Mouse (Mus musculus): ENCODE measurements around the gene Olfr694.
"Not testable (repeated sequence)": the region's sequence is repeated elsewhere in the genome, so short reads cannot be mapped to it uniquely, and the experiment has no call there.

Gene Olfr694

DNA sequence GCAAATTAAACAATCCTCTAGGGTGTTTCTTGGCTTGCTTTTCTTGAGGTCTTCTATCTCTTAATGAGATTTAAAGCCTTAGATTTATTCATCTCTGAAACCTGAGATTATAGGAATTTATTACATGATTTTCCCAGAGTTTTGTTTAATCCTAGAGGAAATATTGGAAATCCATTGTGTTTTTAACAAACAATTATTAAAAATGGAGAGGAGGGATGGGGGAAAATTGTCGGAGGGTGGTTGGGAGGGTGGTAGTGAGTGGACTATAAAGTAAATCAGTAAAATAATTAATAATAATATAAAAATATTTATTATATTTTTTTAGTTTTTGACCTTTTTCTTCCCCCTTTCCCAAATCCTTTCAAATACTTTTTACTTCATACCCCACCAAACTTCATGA is at the start of gene Olfr694:
TSS of gene Olfr694 (minus strand) at position 101 of the 400 bp plus-strand sequence.
- no peak for DNase-seq (ENCODE audit: low read depth, low spot score)

DNA sequence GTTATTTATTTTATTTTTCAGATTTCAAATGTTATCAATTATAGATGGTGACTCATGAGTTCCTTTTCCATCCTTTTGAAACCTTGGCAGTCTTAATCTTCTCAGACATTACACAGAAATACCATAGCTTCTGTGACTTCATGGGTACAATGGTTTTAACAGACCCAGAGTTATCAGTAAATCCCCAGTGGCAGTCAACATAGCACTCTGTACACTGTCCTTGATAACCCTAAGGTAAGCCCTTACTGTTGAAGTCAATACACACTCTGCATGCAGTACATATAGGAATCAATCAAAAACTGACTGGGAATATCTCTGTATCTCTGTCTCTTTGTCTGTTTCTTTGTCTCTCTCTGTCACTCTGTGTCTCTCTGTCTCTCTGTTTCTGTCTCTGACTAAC is 45.4 kb upstream of the Olfr694 start:
- DNase-seq (ENCODE audit: low read depth, low spot score) = no peak

DNA sequence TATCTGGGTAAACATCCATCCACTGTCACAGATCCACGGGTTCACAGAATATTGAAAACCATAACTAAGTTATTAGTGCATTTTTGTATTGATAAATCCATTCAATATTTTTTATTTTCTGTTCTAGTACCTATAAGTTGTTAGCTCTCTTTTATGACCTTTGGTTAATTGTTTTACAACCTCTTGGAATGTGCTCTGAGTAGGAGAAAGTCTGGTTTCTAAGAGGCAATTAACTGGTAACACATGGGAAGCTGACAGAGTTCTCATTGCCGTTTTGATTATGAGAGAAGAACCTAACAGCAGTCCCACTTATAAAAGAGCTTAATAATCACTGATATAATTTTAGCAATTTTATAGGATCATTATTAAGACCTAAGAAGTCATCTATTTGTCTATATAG is 42.1 kb upstream of the Olfr694 start:
- no peak for DNase-seq (ENCODE audit: low read depth, low spot score)

DNA sequence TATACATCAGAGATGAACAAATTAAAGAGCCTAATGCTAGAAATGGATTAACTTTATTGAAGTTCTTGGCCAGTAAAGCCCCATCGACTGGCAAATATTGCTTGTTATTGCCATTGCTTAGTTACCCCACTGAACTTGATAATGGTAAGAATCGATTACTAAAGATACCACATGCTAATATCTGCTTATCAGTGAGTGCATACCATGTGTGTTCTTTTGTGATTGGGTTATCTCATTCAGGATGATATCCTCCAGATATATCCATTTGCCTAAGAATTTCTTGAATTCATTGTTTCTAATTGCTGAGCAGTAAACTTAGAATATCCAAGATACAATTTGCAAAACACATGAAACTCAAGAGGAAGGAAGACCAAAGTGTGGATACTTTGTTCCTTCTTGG is 34.0 kb upstream of the Olfr694 start:
- DNase-seq (ENCODE audit: low read depth, low spot score) = not testable (repeated sequence)

DNA sequence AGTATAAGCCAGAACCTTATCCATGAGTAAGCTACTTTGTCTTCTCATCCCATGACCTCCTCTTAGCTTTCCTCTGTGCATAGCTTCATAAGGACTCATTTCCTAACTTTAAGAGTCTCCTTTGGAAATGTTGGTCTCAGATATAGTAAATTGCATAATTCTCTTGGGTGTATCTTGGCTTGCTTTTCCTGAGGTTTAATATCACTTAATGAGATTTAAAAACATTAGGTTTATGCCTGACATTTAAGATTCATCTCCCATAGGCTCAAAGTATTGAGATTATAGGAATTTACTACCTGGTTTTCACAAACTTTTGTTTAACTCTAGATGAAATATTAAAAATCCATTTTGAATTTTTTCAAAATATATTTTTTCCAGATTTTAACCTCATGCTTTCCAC is 24.7 kb upstream of the Olfr694 start, which contains the start of gene Olfr695:
TSS of gene Olfr695 (minus strand) at position 101 of the 400 bp plus-strand sequence.
- DNase-seq (ENCODE audit: low read depth, low spot score) = no peak

DNA sequence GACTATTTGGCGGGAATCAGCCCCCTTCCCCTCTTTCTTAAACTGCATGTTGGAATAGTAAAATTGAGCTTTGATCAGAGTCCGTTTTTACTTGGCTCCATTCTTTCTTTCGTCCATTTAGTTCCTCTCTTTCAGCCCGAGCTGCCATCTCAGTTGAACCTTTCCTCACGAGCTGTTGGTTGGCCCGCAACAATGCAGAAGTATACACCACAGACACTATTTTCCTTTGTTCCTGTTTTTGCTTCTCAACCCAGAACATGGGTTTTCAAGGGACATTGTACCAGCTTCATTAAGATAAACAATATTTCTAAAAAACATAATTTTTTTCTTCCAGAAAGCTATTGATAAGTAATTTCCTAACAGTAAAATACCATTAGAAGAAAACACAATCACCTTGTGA is 19.8 kb upstream of the Olfr694 start:
- DNase-seq (ENCODE audit: low read depth, low spot score) = peak; percentile 2

DNA sequence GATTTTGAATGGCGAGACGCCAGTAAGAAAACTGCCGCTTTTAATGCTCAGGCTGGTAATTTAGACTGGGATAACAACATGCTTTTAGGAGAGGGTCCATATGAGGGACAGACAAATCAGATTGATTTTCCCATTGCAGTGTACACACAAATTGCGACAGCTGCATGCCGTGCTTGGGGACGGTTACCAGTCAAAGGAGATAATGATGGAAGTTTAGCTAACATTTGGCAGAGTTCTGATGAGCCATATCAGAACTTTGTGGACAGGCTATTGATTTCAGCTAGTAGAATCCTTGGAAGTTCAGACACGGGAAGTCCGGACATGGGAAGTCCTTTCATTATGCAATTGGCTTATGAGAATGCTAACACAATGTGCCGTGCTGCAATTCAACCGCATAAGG is 16.1 kb upstream of the Olfr694 start:
- not testable (repeated sequence) for DNase-seq (ENCODE audit: low read depth, low spot score)

DNA sequence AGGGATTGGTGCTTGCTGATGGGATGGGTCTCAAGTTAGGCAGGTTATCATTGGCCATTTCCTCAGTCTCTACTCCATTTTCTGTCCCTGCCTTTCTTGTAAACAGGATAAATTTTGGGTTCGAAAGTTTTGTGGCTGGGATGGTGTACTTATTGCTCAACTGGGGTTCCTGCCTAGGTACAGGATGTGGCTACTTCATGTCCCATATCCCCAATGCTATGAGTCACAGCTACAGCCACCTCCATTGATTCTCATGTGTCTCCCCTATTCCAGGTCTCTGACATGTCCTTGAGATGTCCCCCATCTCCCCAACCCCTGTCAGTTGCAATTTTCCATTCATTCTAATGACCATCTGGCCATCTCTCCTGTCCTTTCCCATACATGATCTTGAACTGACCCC is 5.3 kb upstream of the Olfr694 start:
- no peak for DNase-seq (ENCODE audit: low read depth, low spot score)

DNA sequence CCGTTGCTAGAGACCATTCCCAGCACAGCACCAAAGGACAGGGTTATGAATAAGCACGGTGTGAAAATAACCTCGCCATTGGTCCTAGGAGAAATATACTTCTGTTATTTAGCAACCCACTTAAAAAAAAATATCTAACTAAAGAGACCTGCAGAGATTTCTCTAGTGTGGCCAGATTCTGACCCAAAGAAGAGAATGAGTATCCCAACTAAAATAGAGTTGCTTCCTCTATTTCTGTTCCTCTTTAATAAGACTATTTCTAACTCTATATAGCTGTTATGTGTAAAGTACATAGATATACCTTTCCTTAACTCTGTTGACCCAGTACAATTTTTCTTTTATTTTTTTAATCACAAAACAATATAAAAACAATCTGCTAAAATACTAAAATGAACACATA is 1.4 kb upstream of the Olfr694 start:
- no peak for DNase-seq (ENCODE audit: low read depth, low spot score)

DNA sequence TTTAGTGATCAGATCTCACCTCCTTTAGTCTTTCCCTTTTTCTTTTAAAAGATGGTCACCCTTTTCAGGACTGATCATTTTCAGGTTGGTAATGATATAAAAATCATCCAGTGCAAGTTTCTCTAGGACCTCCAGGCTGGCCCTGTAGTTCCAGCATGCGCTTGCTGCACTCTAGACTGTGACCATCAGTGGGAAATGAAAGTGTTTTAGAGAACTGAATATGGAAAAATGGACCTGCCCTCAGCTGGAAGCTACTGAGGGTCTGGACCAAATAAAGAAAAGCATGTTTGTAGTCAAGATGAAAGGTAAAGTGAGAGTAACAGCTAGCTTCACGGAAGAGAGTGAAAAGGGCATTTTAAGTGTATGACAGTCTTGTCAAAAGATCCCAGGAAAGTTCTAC is 6.2 kb downstream of the Olfr694 start:
- DNase-seq (ENCODE audit: low read depth, low spot score) = no peak

DNA sequence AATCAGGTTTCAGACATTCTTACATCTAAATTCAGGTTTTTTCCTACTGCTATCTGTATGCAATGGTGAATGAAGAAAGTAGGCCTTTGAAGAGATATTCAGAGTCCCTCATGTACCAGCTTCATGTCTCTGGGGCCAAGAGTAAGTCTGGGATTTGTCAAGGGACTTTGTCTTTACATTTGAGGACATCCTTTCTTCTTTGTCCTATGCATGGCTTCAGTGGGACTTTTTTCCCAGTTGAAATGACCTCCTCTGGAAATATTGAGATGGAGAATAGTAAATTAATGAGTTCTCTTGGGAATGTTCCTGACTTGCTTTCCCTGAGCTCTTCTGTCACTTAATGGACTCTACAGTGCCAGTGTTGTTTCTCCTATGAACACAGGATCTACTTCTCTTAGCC is 11.1 kb downstream of the Olfr694 start, which contains the start of gene Olfr693:
TSS of gene Olfr693 (minus strand) at position 101 of the 400 bp plus-strand sequence.
- no peak for DNase-seq (ENCODE audit: low read depth, low spot score)

DNA sequence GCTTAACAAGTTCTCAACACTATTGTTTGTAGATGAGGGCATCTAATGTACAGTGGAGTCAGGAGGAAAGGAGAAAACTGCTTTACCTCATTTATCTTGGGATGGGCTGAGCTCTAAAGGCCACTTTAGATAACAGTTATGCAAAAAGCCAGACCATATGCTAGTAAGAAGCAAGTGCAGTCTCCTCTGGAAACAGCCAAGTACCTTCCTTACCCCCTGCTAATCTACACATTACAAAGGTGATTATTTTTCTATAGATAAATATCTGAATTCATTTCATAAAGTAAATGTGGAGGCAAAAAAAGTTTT is 39.3 kb downstream of the Olfr694 start:
- no peak for DNase-seq (ENCODE audit: low read depth, low spot score)

DNA sequence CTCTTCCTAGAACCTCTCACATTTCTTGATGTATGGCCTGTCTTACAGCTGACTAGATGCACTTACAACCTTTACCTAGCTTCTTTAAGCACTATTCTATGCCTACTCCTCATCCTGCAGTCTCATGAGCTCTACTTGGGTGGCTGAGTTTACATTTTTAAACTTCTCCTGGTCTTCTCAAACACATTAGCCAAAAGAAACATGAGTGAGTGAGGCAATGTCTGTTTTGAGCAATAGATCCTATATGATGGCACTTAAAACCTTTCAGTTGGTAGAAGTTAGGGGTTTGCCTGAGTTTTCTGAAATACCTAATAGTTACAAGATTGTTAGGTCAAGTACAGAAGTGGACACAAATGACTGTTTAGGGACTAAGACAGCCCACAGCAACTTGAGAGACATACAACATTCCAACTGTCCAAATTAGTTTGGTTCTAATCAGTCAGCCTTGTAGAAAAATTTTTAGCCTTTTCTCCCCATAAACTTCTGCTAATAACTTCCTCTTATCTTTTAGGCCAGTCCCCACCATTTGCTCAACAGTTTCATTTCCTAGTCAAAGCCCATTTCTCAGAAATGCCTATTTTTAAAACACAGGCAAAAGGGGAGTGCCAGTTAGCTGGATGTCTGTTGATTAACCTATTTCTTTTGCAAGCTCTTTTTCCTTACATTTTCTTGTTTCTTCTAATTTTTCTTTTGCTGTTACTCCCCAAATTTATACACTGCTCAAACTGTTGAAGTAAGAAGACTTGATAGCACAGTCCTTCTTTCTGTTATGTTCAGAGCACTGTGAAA is 39.9 kb downstream of the Olfr694 start:
- DNase-seq (ENCODE audit: low read depth, low spot score) = peak; percentile 3

DNA sequence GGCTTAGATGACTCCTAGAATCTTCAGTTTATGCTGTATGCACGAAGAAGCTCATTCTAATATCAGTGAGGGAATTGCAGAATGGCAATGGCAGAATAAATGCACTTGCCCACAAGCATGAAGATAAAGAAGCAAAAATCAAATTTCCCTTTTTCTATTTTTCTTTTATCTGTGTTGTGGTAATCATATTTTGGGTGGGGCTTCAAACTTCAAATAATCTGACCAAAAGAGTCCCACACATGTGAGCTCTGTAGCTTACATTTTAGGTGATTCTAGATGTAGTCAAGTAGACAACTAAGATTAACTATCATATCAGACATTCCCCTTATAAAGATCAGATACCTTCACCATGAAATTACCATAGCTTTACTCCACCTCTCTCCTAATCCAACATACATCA is 41.8 kb downstream of the Olfr694 start:
- DNase-seq (ENCODE audit: low read depth, low spot score) = no peak

DNA sequence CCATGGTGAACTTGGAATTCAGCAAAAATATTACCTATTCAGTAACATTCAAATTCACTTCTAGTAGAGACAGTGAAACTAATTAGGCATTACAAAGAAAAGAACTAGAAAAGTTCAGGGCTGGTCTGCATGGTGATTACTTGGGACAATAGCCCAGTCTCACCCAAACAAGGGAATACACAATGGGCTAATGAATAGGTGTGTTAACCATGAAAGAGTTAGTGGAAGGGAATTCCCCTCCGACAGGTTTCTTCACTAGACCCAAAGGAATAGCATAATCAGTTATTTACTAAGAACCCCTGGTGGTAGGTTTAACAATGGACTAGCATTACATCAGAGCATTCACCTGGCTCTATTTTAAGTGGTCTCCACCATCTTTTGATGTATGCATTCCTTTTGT is 46.4 kb downstream of the Olfr694 start:
- no peak for DNase-seq (ENCODE audit: low read depth, low spot score)

DNA sequence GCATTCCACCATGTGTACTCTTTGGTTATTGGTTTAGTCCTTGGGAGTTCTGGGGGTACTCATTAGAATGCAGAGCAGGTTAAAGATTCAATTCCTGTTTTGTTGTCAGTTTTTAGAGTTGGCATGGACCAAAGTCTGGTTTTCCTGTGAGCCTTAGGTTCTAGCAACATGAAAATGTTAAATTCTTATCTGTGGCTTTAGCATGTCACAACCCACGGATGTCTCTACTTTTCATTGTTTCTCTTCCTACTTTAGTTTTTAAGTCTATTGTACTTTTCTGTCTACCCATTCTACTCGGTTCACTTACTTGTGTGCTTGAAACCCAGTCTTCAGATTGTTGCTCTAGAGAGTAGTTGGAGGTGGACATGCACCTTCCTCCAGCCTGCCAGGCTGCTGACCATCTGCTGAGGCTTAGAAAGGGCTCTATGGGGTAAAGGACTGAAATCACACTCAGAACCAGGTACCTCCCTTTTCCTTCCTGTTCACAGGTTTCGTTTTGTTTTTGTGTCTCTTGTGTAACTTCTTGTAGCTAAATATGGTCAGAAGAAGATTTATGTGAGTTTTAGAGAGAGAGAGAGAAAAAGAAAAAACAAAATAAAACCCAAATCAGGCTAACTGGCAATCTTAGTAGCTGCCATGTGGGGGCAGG is 47.3 kb downstream of the Olfr694 start:
- no peak for DNase-seq (ENCODE audit: low read depth, low spot score)

DNA sequence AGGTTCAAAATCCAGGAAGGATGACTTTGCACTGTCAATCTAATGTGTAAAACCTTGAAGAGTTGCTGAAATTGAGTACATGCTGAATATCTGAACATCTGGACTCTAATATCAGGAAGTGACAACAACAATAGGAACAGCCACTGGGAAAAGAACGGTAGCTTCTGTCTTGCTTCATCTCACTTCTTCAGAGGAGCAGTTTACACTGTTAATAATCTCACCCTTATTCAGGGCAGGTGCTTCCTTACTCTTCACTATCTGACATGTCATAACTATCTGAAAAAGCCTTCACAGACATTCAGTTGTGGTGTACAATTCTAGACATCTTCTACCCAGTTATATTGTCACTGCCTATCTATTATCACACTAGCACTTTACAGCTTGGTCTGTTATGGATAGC is 50.8 kb downstream of the Olfr694 start:
- DNase-seq (ENCODE audit: low read depth, low spot score) = no peak

DNA sequence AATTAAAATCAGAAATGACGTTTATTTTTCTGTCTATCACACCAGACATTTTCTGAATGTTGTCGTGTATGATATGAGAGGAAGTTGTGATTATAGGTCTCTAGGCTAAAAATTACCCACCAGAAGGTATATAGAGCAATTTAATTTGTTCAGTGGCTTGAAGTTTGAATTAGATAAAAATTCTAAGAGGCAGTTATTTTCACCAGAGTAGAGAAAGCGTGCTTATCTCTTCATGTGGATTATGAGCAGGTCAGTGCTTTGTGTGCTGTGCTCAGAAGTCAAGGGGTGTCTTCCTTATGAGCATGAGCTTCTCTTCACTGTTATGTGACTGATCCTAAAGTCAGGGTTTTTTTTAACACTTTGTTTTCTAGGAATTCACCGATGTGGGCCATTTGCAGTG is 56.1 kb downstream of the Olfr694 start:
- no peak for DNase-seq (ENCODE audit: low read depth, low spot score)

Measured in brain, adult 2 months (tissue).